Mouse (Mus musculus) liver, postnatal 0 days (tissue): ENCODE measurements at regions not wholly inside any gene's neighbourhood (a gene's known extent, or its start where the extent isn't known, plus 50 kb on each side); places are given as distances from the start of the nearest gene placed in this dataset.

ENCODE experiments used
- CTCF ChIP-seq: sonication (generic); IDR thresholded peaks from 2 replicates; pipeline ENCODE4 v1.5.1; 2016; ENCODE audit warnings: antibody characterized with exemption, low read depth
- EP300 ChIP-seq: IDR thresholded peaks from 2 replicates; pipeline ENCODE4 v1.6.1; 2016; ENCODE audit warnings: antibody characterized with exemption, low read depth, mild to moderate bottlenecking

DNA sequence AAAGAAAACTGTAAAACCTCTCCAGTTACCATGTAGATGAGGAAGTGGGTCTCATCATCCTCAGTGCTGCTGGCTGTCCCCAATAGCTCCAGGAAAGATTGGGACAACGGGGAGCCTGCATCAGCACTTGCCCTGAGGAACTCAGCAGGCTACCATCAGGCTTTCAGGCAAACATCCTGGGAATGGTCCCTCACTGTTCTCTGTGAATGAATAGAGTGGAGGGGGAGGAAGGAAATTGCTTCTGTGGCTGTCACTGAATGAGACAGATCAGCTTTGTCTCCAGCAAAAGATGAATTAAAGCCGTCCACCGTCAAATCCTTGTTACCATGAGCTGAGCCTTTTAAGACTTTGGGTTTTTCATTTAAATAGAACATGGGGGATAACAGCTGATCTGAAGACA, 224.9 kb upstream of the Ercc4 start:
- no peak for TF ChIP-seq CTCF
- no peak for TF ChIP-seq EP300
